ENCODE assay signal across 13 mouse cellular contexts in genomic region chr16:24198291-24198690, GRCm38 (mm10).
"Had no signal": no experiment of that assay in that cellular context is flagged by ENCODE, and none has a peak within 500 bp of the region (broad histone marks: within the 10 kb centered on the region; RNA-seq: fewer than 3 reads in every experiment).

No protein-coding gene starts in this region.

- DNase-seq: kidney, adult 8-10 months; kidney, postnatal 25 days; liver, embryonic 13.5 days; lung, adult 18-20 months; retina, postnatal 1 day; right cerebral cortex, postnatal 4 days; thymus, adult 2 months; thymus, postnatal 25 days had no signal

- H3K9me3 ChIP-seq: limb, embryonic 13.5 days; liver, embryonic 13.5 days; midbrain, embryonic 12.5 days; neural tube, embryonic 13.5 days; stomach, embryonic 15.5 days had no signal

- H3K27ac ChIP-seq: limb, embryonic 13.5 days; midbrain, embryonic 12.5 days; neural tube, embryonic 13.5 days; stomach, embryonic 15.5 days had no signal

- H3K27me3 ChIP-seq: limb, embryonic 13.5 days; liver, embryonic 13.5 days; midbrain, embryonic 12.5 days; neural tube, embryonic 13.5 days; stomach, embryonic 15.5 days had no signal

- H3K4me1 ChIP-seq: midbrain, embryonic 12.5 days; neural tube, embryonic 13.5 days; stomach, embryonic 15.5 days had no signal

- H3K4me3 ChIP-seq: limb, embryonic 13.5 days; liver, embryonic 13.5 days; midbrain, embryonic 12.5 days; neural tube, embryonic 13.5 days; stomach, embryonic 15.5 days had no signal

- H3K36me3 ChIP-seq: limb, embryonic 13.5 days; liver, embryonic 13.5 days; midbrain, embryonic 12.5 days; neural tube, embryonic 13.5 days; stomach, embryonic 15.5 days had no signal

- ATAC-seq: midbrain, embryonic 16.5 days had no signal

- H3K9ac ChIP-seq: limb, embryonic 13.5 days; liver, embryonic 13.5 days; midbrain, embryonic 12.5 days; neural tube, embryonic 13.5 days; stomach, embryonic 15.5 days had no signal

- H3K4me2 ChIP-seq: limb, embryonic 13.5 days; liver, embryonic 13.5 days; midbrain, embryonic 12.5 days; neural tube, embryonic 13.5 days; stomach, embryonic 15.5 days had no signal
